Mouse (Mus musculus) E14TG2a.4 (cell line): ENCODE measurements around the gene Atrnl1.

ENCODE experiments used
- CTCF ChIP-seq: conservative IDR thresholded peaks from 2 replicates; pipeline ENCODE4 v1.5.1; 2014; ENCODE audit warnings: low read length
- NANOG ChIP-seq: IDR thresholded peaks from 2 replicates; pipeline ENCODE4 v1.6.1; 2014; ENCODE audit warnings: borderline replicate concordance, low read length, mixed read lengths
- POU5F1 ChIP-seq: IDR thresholded peaks from 2 replicates; pipeline ENCODE4 v1.6.1; 2014; ENCODE audit warnings: low read length, borderline replicate concordance

- no peak for TF ChIP-seq CTCF
- no peak for TF ChIP-seq POU5F1
- TF ChIP-seq NANOG = no peak
Measured at GRCm38 (mm10) chr19:57577256-57577655, 33.6 kb upstream of the Atrnl1 start.
